Mouse (Mus musculus) adrenal gland, adult 8-10 months (tissue): ENCODE results near the gene Minpp1. TPM values are rescaled to one million over a fixed set of nuclear protein-coding genes. Genes with fewer than 3 reads are reported as not detected.
A peak's percentile ranks its signal among the peaks of the same experiment; 100 is the strongest.
"Not testable (repeated sequence)": the region's sequence is repeated elsewhere in the genome, so short reads cannot be mapped to it uniquely, and the experiment has no call there.

Experiments
- DNase-seq: peaks from one replicate; pipeline ENCODE4 v3.0.0; 2022
- total RNA-seq, 4 experiments: library from RNA; stranded (reverse); gene quantifications; 2 replicates each; pipeline ENCODE4 v1.2.4; 2022

The Minpp1 gene
- 10 to 100 TPM; 36.3 to 47.2 (median 39.0) TPM for total RNA-seq

DNA sequence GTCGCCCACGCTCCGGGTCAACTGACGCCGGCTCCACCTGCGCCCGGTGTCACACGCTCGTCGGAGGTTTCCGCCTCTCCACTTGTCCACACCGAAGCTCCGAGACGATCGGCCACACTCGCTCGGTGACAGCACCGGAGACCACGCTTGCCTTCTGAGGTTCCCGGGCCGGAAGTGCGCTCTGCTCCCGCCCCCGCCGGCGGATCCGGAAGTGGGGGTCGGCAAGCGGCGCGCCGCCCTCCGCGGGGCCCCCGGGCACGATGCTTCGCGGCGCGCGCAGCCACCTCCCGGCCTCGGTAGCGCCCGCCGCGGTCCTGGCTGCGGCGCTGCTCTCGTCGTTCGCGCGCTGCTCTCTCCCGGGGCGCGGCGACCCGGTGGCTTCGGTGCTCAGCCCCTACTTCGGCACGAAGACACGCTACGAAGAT is at the start of gene Minpp1:
Gene Minpp1 (plus strand): TSS at position 89 of the 425 bp plus-strand sequence.
- peak; percentile 69 for DNase-seq

DNA sequence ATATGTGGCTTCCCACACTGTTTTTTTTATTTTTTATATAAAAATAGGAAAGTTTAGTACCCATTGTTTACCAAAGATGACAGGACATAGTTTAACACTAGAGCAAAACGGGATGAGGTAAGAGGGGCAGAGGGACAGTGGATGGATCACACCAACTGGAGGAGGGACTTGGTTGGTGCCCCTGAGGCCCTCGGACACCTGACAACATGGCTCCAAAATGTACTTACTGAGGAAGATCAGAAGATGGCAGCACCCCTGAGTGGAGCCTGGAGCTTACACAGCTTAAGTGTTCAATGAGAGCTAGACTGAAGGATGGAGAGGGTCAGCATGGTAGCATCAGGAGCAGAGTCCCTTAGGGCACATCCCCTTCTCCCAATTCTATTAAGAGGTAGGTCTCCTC is 46.2 kb upstream of the Minpp1 start:
- DNase-seq: no peak

DNA sequence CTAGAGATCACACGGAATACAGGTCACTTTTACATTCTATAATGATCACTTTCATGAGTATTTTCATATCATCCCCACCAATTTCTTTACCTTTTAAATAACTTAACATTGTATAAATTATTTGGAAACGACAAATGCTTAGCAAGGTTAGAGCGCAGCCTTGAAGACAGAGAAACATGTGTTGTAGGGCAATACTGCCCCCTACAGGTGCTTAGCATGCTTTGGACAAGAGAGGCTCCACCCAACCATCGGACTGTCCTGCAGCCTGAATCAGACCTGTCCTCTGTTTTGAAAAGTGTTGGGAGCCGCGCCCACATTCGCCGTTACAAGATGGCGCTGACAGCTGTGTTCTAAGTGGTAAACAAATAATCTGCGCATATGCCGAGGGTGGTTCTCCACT is 44.0 kb upstream of the Minpp1 start:
- peak; percentile 34 for DNase-seq

DNA sequence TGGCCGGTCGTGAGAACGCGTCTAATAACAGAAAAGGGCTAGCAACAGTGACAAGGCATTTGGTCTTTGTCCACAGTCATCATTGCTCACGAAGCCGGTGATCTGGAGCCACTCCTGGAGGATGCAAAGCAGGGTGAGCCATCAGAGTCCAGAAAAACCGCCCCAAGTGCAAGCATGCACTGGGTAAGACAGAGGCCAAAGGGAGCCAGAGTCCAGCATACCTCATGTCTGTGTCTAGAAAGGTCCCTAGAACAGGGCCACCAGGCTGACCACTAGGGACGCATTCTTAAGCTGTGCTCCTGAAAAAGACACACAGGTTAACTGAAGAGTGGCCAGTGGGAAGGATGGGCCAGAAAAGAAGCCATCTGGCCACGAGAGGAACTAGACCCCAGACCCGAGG is 36.6 kb upstream of the Minpp1 start:
- no peak for DNase-seq

DNA sequence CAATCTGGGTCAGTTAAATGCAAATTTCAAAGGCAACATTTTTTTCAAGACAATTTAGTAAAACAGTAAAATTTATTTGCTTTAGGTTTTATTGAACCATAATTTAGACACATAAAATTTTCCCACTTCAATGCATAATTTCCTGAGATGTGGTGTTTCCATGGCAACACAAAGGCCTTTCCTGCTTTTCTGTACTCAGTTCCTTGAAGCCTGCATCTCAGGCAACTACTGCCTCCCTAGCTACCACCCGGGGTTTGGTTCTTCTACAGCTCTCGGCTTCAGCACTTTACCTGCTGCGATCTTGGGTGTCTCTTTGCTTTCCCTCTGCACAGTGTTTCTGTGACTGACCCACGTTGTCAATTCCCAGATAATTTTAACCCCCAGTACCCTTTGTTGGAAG is 33.3 kb upstream of the Minpp1 start:
- no peak for DNase-seq

DNA sequence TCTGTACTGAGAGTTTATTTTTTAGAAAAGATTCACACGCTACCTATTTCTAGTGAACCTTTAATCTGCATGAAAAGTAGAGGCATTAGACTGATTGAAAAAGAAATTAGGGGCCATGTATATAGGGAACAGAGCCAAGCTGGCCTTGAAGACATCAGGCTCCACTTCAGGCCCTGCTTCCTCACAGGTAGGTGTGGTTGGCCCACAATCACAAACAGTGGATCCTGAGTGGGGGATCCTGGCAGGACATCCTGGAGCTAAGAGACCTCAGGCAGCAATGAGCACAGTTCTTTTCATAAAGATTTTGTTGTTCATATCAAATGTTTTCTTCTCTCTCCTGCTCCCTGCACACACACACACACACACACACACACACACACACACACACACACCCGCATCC is 28.8 kb upstream of the Minpp1 start:
- no peak for DNase-seq

DNA sequence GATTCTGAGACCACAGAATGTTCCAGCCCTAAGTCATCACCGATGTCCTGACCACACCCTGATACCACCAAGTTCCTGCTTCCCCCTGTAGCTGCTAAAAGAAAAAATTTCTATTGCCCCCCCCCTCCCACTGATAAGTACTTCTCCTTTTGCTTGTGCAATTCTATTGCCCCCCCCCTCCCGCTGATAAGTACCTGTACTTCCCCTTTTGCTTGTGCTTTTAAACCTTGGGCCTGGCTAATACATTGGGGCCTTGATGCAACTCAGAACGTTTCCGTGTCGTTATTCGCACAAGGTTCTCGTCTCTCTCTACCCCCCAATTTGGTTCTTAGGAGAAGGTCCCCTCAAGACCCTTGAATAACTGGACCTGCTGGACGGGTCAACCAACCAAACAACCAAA is 27.9 kb upstream of the Minpp1 start:
- DNase-seq: not testable (repeated sequence)

DNA sequence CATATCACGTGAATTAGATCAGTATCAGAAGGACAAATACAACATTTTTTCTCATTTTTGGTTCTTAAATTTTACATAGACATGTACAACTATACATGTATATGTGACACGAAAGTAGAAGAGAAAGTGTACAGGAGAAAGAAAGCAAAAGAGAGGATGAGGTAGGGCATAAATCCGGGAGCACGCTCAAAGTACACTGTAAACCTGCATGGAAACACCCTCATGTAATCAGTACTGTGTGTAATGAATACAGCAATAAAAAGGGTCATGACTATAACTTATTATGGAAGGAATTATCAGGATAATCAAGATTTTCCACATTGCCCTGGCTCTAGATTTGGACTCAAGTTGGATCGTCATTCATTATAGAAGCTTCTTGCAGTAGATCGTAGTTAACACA is 22.5 kb upstream of the Minpp1 start:
- no peak for DNase-seq

DNA sequence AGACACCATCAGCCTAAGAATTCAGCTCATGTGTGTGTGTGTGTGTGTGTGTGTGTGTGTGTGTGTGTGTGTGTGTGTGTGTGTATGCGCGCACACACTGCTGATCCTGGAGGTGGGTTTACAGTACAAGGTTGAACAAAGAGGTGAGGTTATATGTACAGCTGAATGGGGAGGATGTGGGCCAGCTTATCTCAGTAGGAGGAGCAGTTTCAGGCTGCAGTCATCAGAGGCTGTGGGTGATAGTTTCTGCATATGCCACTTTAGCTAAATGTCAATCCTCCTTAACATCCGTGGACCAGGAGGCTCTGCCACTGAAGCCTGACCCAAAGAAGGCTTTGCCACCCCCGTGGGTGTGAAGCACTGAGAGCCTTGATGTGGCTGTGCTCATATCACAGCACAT is 20.3 kb upstream of the Minpp1 start:
- DNase-seq: no peak

DNA sequence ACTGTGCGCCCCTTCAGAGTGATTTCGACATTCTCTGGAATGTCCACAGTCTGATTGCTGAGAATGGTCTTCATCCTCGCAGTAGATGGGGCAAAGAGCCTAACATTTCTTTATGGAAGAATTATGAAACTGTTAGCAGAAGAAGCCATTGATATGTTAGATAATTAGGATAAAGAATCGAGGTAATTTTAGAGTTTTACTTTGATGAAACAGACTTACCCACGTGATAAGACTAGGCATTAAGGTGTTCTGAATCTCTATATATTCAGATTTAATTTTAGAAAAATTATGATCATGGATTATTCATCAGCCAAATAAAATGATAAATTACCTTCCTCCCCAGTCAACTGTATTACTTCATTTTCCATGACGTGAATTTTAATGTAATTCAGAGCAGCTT is 19.1 kb upstream of the Minpp1 start, which contains the start of gene Rpl9-ps6:
Gene Rpl9-ps6 (minus strand): TSS at position 101 of the 400 bp plus-strand sequence.
- no peak for DNase-seq

DNA sequence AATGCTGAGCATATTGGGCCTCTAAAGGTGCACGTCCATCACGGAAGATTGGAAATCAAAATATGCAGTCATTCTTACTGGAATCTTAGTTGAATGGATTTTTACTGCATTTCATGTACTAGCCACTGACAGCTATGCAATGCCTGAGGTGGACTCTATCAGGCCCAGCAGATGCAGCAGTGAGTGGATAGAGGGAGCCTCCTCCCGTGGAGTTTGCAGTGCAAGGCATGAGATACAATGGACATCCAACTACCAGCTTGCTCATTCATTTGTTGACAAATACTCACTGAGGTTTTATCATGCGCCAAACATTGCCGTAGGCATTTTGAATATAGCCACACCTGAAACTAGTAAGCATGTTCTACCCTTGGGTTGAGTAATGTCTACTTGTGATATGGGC is 18.2 kb upstream of the Minpp1 start:
- DNase-seq: no peak

DNA sequence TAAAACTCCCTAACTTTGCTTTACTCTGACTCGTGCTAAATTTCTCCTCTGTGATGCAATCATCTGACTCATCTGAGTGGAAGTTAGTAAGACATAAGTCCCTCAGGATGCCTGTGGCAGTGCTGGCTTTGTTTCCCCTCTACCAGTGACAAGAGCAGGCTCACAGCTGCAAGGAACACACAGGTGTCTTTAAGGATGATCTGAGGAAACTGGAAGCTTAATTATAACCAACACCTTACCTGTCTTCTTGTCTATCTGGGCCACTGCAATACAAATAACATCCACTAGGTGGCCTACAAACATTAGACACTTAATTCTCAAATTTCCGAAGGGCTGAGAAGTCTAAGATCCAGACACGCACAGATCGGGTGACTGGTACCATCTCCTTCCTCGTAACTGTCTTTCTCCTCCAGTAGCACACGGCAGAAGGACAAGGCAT is 15.5 kb upstream of the Minpp1 start:
- DNase-seq: no peak

DNA sequence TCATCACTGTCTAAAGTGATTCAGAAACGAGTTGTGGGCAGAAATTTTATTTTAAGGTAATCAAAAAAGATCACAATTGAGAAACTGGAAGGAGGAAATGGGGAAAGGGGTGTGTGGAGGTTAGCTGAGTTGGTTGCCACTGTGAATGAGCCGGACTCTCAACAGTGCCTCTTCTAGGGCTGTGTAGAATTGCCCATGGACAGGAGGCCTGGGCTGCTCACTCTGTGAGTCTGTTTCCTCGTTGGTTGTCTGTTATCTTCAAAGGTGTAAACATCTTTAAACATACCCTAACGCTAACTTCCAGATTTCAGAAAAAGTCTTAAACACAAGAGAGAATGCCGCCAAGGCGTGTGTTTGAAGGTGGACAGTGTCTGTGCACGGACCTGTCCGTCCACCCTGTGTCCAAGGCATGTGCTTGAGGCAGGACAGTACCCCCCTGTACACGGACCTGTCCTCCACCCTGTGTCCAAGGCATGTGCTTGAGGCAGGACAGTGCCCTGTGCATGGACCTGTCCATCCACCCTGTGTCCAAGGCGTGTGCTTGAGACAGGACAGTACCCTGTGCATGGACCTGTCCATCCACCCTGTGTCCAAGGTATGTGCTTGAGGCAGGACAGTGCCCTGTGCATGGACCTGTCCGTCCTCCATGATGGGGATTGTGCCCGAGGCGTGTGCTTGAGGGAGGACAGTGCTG is 14.9 kb upstream of the Minpp1 start:
- no peak for DNase-seq

DNA sequence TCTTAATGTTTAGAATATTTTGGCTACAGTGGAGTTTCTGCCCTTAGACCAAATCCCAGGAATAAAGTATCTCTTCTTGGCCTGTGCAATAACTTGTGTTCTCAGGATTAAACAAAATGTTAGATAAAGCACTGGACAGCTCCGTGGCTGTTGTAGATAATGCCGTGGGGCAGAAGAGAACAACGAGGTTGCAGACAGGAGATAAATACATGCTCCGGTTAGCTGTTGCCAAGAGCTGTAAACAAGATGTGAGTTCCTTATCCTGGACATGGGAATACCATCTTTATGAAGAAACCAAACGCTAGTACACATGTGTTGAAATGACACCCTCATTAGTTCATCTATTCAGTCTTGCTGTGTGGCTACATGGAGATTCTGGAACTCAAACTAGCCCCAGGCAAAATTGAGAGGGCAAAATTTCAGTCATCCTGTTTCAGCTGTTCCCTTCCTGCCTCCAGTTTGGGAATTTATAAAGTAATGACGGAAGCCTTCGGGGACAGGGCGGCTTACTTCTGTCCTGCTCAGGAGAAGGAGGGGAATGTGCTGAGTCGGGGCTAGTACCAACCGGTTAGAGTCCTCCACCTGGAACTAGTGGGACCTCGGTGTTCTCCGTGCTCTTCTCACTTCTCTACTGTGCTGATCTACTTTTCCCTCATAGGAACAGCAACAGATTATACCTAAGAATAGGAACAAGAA is 9.4 kb upstream of the Minpp1 start:
- no peak for DNase-seq

DNA sequence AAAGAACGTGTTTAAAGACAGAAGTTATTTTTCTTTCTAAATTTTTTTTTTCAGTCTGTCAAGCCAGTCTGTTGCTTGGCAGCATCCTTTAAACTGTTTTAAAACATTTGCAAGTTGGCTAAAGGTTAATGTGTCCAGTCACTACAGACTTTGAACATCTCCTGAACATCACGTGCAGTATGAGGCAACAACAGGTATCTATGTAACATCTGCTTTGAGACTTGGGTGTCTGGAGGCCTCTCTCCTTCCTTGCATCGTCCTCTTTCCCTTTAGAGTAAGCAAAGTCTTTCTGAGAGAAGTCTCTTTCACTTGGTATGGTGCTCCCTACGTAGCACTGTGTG is 8.9 kb upstream of the Minpp1 start:
- DNase-seq: no peak

DNA sequence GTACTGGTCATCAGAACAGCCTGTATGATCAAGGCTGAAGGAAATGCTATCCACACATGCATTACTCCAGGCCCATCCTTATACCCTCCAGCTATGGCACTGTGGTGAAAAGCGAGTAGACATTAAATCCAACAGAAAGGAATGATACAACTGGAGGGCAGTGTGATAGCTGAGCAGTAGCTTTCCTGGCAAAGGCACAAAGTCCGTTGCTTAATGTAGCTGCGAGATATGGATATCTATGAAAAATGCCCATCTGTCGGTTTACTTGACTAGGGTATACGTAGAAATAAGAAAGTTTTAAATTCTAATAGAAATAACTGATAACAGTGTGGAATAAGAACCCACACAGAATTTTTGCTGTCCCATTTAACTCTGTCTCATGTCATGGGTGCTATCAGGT is 5.3 kb upstream of the Minpp1 start:
- DNase-seq: no peak

DNA sequence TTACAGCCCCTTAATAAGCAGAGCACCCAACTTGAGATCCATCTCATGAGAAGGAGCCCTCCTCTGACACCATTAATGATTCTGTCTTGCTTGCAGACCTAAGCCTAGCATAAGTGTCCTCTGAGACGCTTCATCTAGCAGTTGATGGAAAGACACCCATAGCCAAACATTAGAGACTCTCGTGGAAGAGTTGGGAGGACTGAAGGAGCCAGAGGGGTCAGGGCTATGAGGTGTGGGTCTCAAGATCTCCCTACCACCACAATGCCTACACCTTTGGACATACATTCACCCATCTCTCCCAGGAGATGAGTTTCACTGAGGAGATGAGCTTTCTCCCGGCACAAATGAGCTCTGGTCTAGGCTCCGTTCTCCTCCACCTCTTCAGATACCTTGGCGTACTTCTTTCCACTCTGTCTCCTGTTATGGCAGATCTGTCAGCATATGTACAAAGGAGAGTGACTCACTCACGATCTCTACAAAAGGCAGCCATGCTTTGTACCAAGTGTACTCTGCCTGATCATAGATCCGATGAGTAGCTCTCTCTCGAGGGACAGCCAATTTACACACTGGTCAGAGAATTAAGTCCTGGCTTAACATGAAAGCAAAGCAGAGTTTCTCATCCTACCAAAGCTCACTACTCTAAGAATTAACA is 4.7 kb upstream of the Minpp1 start:
- no peak for DNase-seq

DNA sequence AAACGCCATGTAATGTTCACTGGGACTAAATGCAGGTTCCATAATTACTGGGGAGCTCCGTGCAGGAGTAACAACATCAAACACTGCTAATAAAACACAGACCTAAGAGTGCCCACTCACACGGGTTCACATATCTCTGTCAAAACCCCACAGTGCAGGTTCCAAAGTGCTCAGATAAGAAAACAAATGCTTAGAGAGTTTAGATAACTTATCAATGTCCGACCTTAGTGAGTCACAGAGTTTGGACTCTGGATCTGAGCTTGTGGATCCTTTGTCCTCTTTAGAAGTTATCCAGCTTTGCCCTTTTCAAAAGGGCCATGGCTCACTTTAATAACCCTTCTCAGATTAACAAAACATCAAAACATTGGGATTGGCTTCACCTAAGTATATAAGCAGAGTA is 4.1 kb upstream of the Minpp1 start:
- no peak for DNase-seq

DNA sequence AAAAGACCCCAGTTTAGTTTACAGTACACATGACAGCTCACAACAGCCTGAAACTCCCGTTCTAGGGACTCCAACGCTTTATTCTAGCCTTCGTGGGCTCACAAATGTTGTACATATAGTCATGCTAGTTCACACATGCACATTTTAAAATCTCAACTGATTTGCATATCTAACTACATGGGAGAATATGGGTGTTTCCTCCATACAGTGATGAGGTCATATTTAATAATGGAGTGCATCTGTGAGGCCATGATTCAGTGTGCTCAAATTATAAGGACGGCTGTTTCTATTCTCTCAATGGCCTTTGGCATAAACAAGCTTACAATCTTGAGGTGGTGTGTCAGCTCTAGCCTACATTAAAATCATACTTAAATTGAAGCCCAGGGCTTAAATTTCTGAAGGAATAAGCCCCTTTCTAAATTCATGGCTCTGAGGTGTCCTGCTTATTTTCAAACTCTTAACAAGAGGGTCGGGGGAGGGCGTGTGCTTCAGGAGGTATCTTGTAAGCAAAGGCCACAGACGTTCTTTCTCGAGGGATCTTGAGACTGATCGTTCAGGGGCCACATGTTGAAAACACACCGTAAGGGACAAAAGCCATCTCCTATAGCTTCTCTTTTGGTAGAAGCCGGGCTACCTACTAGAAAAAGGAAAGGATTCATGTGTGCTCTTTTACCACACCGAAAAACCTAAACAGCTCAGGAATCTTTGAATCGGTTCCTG is 468 bp upstream of the Minpp1 start:
- DNase-seq: no peak

DNA sequence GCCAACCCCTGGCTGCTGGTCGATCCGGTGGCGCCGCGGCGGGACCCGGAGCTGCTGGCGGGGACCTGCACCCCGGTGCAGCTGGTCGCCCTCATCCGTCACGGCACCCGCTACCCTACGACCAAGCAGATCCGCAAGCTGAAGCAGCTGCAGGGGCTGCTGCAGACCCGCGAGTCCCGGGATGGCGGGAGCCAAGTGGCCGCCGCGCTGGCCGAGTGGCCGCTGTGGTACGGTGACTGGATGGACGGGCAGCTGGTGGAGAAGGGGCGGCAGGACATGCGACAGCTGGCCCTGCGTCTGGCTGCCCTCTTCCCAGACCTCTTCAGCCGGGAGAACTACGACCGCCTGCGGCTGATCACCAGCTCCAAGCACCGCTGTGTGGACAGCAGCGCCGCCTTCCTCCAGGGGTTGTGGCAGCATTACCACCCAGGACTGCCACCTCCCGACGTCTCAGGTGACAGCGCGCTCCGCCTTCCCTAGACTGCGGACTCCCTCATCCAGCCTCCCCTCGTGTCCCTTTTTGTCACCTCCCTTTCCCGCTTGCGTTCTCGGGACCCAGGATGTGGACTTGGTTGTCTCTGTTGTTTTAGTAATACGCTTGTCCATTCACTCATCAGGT is 646 bp downstream of the Minpp1 start:
- peak; percentile 61 for DNase-seq

DNA sequence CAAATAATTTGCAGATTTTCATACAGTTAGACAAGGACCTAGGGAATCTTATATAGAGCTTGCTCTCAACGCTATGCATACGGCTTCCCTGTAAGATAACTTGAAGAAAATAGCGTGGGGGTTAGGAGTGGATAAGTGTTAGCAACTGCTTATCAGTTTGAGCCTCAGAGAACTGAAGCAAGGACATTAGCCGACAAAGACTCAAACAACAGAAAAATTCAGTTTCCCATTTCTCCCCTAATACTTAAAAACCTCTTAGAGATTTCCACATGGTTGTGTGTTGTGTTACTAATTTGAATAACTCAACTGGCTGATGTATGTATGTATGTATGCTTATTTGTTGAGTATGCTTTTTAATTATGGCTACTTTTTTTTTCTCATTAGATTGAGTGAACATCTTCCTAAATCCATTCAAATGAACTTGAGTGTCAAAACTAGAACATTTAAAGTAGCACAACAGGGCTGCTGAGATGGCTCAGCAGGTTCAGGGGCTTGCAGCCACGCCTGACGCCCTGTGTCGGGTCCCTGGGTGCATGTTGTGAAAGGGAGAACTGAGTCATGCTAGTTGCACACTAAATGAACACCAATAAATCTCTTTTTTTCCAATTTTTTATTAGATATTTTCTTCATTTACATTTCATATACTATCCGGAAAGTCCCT is 2.2 kb downstream of the Minpp1 start:
- DNase-seq: no peak
